Mouse (Mus musculus) intestine, embryonic 14.5 days (tissue): ENCODE results near the gene Dnmt3c. TPM values are rescaled to one million over a fixed set of nuclear protein-coding genes. Genes with fewer than 3 reads are reported as not detected.
A peak's percentile ranks its signal among the peaks of the same experiment; 100 is the strongest.
"Not testable (repeated sequence)": the region's sequence is repeated elsewhere in the genome, so short reads cannot be mapped to it uniquely, and the experiment has no call there.

Experiments used
- ATAC-seq: fragments of 200-750 bp; cut with Nextera tagmentation; replicated peaks from 2 replicates; pipeline ENCODE4 v1.8.0; 2017; ENCODE audit warnings: low read depth, moderate number of reproducible peaks, moderate TSS enrichment, moderate library complexity; ENCODE audit not compliant: low FRiP score, low TSS enrichment
- DNase-seq: peaks from one replicate; pipeline ENCODE4 v3.0.0-alpha.2; 2018; ENCODE audit warnings: low spot score
- H3K27ac ChIP-seq: fragments of 300-500 bp; sonication (generic); 2 replicates; pipeline ENCODE4 v1.5.1; 2014; ENCODE audit warnings: low read depth, mild to moderate bottlenecking, control low read depth
- H3K27me3 ChIP-seq: fragments of 300-500 bp; sonication (generic); replicated peaks from 2 replicates; pipeline ENCODE4 v1.6.1; 2014; ENCODE audit warnings: low read length, control low read depth; ENCODE audit not compliant: control insufficient read depth, insufficient read depth
- H3K36me3 ChIP-seq: fragments of 300-500 bp; sonication (generic); 2 replicates; pipeline ENCODE4 v1.6.1; 2014; ENCODE audit warnings: low read length, control low read depth; ENCODE audit not compliant: control insufficient read depth, insufficient read depth
- H3K4me1 ChIP-seq: fragments of 300-500 bp; sonication (generic); replicated peaks from 2 replicates; pipeline ENCODE4 v1.6.1; 2014; ENCODE audit warnings: low read length, control low read depth, mixed read lengths; ENCODE audit not compliant: control insufficient read depth, insufficient read depth
- H3K4me2 ChIP-seq: fragments of 300-500 bp; sonication (generic); 2 replicates; pipeline ENCODE4 v1.6.1; 2014; ENCODE audit warnings: low read length
- H3K4me3 ChIP-seq: fragments of 300-500 bp; sonication (generic); 2 replicates; pipeline ENCODE4 v1.5.1; 2014; ENCODE audit warnings: low read depth, low read length, control low read depth, mixed read lengths
- H3K9ac ChIP-seq: fragments of 300-500 bp; sonication (generic); 2 replicates; pipeline ENCODE4 v1.6.1; 2014; ENCODE audit warnings: mild to moderate bottlenecking, low read length
- H3K9me3 ChIP-seq: fragments of 300-500 bp; sonication (generic); 2 replicates; pipeline ENCODE4 v1.6.1; 2016; ENCODE audit warnings: low read length, control low read depth; ENCODE audit not compliant: control insufficient read depth
- WGBS: fragments of 180-500 bp; shearing (Covaris S2); extraction: QIAGEN DNeasy Blood & Tissue Kit; methylation state at CpG from one replicate; pipeline ENCODE4 v1.1.7; 2014; 5-methylcytosine and 5-hydroxymethylcytosine counted together
- polyA plus RNA-seq: library from polyadenylated mRNA; unstranded; fragments of >200 nt; fragmentation: Nextera tagmentation; extraction: Ambion mirVana; gene quantifications from 2 replicates; pipeline ENCODE4 v1.2.1, GENCODE M21; 2014

The Dnmt3c gene
- 0.08 and 0.14 TPM in 2 replicates for polyA plus RNA-seq

DNA sequence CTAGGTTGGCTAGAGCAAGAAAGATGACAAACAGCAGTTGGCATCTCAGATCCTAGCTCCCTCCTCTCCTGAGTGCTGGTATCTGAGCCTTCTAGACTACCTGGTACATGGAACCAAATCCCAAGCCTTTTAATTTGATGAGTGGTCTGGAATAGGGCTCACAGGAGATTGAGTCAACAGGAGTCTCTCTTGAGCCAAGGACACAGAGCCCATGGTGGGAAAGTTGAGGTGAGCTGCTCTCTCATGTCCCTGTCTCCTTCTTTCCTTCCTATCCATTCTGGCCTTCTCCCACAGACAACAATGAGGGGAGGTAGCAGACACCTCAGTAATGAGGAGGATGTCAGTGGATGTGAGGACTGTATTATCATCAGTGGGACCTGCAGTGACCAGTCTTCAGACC lies at the start of gene Dnmt3c:
TSS of gene Dnmt3c (plus strand) at position 301 of the 400 bp plus-strand sequence.
- H3K4me2 ChIP-seq: no peak within 1 kb of the TSS
- H3K4me3 ChIP-seq: no peak within 1 kb of the TSS
- ATAC-seq: no peak

GRCm38 (mm10) chr2:153648773-153649297 lies 47.6 kb upstream of the Dnmt3c start:
- Histone ChIP-seq H3K9me3 (no peaks in the 10 kb centered on the region), H3K9ac (peak overlapping the region; percentile 66), H3K4me3 (peak overlapping the region; percentile 87), H3K4me2 (peak overlapping the region; percentile 95), H3K27ac (no peak overlapping the region), H3K4me1 (0 out of 2 replicates have a peak, but pooled peaks cover 5% of the 10 kb centered on the region), H3K36me3 (no peaks in the 10 kb centered on the region), H3K27me3 (no peaks in the 10 kb centered on the region)
- DNase-seq: no peak
- 19% methylated on average over 14 of the region's 14 CpGs for WGBS
- peak; percentile 5; the same call in 1 of the 2 replicates for ATAC-seq

More for the DNA sequence above, at the start of gene Dnmt3c:
- no peak within 1 kb of the TSS for H3K27ac ChIP-seq
- no peaks in the 10 kb centered on the region for H3K9me3 ChIP-seq
- H3K27me3 ChIP-seq: no peaks in the 10 kb centered on the region
- H3K9ac ChIP-seq: no peak within 1 kb of the TSS
- DNase-seq: no peak
- no peaks in the 10 kb centered on the region for H3K36me3 ChIP-seq
- H3K4me1 ChIP-seq: no peaks in the 10 kb centered on the region

DNA sequence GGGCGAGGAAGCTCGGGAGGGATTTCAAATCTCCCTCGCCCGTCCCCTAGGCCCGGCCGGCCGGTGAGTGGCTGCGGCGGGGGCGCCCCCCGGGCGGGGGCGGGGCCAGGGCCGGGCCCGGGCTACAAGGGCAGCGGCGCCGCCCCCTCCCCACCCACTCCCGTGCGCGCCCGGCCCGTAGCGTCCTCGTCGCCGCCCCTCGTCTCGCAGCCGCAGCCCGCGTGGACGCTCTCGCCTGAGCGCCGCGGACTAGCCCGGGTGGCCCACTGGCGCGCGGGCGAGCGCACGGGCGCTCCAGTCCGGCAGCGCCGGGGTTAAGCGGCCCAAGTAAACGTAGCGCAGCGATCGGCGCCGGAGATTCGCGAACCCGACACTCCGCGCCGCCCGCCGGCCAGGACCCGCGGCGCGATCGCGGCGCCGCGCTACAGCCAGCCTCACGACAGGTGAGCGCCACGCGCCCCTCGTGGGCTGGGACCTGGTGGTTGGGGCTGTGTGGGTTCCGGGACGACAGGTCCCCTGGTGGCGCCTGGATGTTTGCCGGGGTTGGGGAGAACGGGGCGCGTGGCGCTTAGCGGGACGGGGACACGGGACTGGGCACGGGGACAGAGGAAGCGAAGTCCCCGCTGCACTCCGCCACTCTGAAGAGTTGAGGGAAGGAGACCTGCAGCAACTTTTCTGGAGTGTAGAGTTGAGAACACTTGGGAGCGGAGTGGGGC lies 47.0 kb upstream of the Dnmt3c start, which contains the start of gene Dnmt3b:
TSS of gene Dnmt3b (plus strand) at position 153 of the 716 bp plus-strand sequence.
- no peaks in the 10 kb centered on the region for H3K27me3 ChIP-seq
- WGBS: under 1% methylated on average over 83 of the region's 93 CpGs
- H3K9me3 ChIP-seq: no peaks in the 10 kb centered on the region
- H3K27ac ChIP-seq: no peak within 1 kb of the TSS
- H3K4me1 ChIP-seq: 0 out of 2 replicates have a peak, but pooled peaks cover 5% of the 10 kb centered on the region
- peak; percentile 82 for ATAC-seq
- DNase-seq: peak; percentile 85
- H3K4me2 ChIP-seq: peak within 1 kb of the TSS; percentile 95
- peak within 1 kb of the TSS; percentile 66 for H3K9ac ChIP-seq
- no peaks in the 10 kb centered on the region for H3K36me3 ChIP-seq
- peak within 1 kb of the TSS; percentile 87 for H3K4me3 ChIP-seq

DNA sequence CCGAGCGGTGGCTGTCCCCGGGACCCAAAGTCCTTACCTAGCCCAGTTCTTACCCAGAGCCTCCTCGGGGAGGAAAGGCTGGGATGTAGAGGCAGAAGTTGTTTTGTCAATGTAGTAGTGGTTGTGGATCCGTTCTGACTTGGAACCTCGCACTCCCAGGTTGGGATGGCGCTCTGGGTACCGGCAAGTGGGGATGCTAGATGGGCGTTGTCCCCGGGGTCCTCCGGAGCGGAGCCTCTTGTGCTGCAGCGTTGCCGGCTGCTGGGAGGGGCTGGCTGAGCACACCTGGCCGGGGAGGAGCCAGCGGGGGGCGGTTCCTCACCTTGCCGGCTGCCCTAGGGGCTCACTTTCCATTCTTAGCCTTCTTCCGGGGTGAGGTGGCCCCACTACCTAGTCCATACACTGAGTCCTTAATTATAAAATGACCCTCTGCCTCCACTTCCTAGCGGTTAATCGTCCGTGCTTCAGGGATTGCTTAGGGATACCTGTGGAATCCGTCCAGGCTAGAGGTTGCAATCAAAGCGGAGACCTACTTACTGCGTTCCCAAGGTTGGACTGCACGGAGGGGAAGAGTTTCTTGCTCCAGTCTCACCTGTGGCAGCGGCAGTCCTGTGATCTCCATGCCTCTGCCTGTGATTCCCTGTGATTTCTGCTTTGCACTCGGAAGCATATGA lies 46.3 kb upstream of the Dnmt3c start:
- DNase-seq: peak; percentile 85
- H3K4me3 ChIP-seq: peak overlapping the region; percentile 87
- H3K9ac ChIP-seq: peak overlapping the region; percentile 66
- no peaks in the 10 kb centered on the region for H3K27me3 ChIP-seq
- no peaks in the 10 kb centered on the region for H3K9me3 ChIP-seq
- ATAC-seq: peak; percentile 68
- H3K4me1 ChIP-seq: 0 out of 2 replicates have a peak, but pooled peaks cover 5% of the 10 kb centered on the region
- H3K4me2 ChIP-seq: peak overlapping the region; percentile 95
- WGBS: 3% methylated on average over 28 of the region's 28 CpGs
- H3K36me3 ChIP-seq: no peaks in the 10 kb centered on the region
- no peak overlapping the region for H3K27ac ChIP-seq

GRCm38 (mm10) chr2:153651681-153652080 lies 44.8 kb upstream of the Dnmt3c start:
- no peak overlapping the region for H3K9ac ChIP-seq
- DNase-seq (no peak), ATAC-seq (no peak)
- WGBS: 62% methylated on average over 3 of the region's 3 CpGs
- H3K9me3 ChIP-seq: no peaks in the 10 kb centered on the region
- H3K36me3 ChIP-seq: no peaks in the 10 kb centered on the region
- no peak overlapping the region for H3K4me2 ChIP-seq
- no peaks in the 10 kb centered on the region for H3K27me3 ChIP-seq
- 0 out of 2 replicates have a peak, but pooled peaks cover 5% of the 10 kb centered on the region for H3K4me1 ChIP-seq
- H3K4me3 ChIP-seq: no peak overlapping the region
- H3K27ac ChIP-seq: no peak overlapping the region

DNA sequence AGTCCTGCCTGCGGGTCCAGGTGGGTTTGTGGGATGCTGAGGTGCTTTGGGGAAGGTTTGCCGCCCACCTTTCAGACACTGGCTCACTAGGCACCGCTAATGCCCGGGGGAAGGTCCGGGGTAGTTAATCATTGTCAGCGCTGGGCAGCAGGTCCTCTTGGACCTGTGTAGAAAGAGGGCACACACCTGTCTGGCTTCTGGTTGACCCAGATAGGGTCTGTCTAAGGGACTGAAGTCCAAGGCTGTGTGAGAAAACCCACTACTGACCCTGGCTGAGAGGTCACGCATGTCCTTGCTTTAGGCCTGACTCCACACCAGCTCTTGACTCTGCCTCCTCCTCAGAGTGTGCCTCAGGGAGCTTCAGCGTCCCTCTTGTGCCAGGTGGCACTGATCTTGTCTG lies 38.8 kb upstream of the Dnmt3c start:
- H3K27me3 ChIP-seq, ATAC-seq, DNase-seq, H3K4me3 ChIP-seq, H3K9ac ChIP-seq, H3K9me3 ChIP-seq, H3K27ac ChIP-seq, H3K4me1 ChIP-seq, H3K4me2 ChIP-seq: not testable (repeated sequence)
- 70% methylated on average over 6 of the region's 8 CpGs for WGBS
- peaks cover 12% of the 10 kb centered on the region; the same call in 1 of the 2 replicates for H3K36me3 ChIP-seq

GRCm38 (mm10) chr2:153660616-153661015 lies 35.8 kb upstream of the Dnmt3c start:
- Histone ChIP-seq H3K4me2 (no peak overlapping the region), H3K9me3 (no peaks in the 10 kb centered on the region), H3K27me3 (no peaks in the 10 kb centered on the region), H3K27ac (no peak overlapping the region), H3K36me3 (peaks cover 12% of the 10 kb centered on the region; the same call in 1 of the 2 replicates), H3K9ac (no peak overlapping the region), H3K4me3 (no peak overlapping the region), H3K4me1 (no peaks in the 10 kb centered on the region)
- WGBS: 28% methylated on average over 3 of the region's 3 CpGs
- ATAC-seq: no peak
- no peak for DNase-seq

GRCm38 (mm10) chr2:153665401-153665800 lies 31.1 kb upstream of the Dnmt3c start:
- H3K36me3 ChIP-seq: peaks cover 15% of the 10 kb centered on the region; the same call in 1 of the 2 replicates
- 79% methylated on average over 7 of the region's 7 CpGs for WGBS
- DNase-seq: no peak

More at GRCm38 (mm10) chr2:153665401-153665800, 31.1 kb upstream of the Dnmt3c start:
- Histone ChIP-seq H3K9ac (no peak overlapping the region), H3K27me3 (no peaks in the 10 kb centered on the region), H3K27ac (no peak overlapping the region), H3K4me3 (no peak overlapping the region), H3K4me2 (no peak overlapping the region), H3K4me1 (no peaks in the 10 kb centered on the region), H3K9me3 (no peaks in the 10 kb centered on the region)
- no peak for ATAC-seq
